Mouse (Mus musculus): ENCODE results near the gene Gramd1b. TPM values are rescaled to one million over a fixed set of nuclear protein-coding genes. Genes with fewer than 3 reads are reported as not detected.

Gramd1b gene
- polyA plus RNA-seq, 1 experiment from 2014 or later, result 5.7 TPM

GRCm38 (mm10) chr9:40547876-40548275, 16.7 kb upstream of the Gramd1b start:
- WGBS, result 68% methylated on average over 5 of the region's 5 CpGs
- H3K4me1 ChIP-seq, result no peaks in the 10 kb centered on the region
- H3K27me3 ChIP-seq, result no peaks in the 10 kb centered on the region
- H3K36me3 ChIP-seq, result no peaks in the 10 kb centered on the region
- no peak overlapping the region for H3K4me2 ChIP-seq (replicated peaks)
- no peak overlapping the region for H3K4me3 ChIP-seq (replicated peaks)
- H3K27ac ChIP-seq (replicated peaks), result no peak overlapping the region
- no peak for ATAC-seq (ENCODE audit: insufficient number of reproducible peaks, low FRiP score, low TSS enrichment, low read depth)
- H3K9ac ChIP-seq, result no peak overlapping the region
- no peaks in the 10 kb centered on the region for H3K9me3 ChIP-seq (replicated peaks)

GRCm38 (mm10) chr9:40545193-40545592, 14.0 kb upstream of the Gramd1b start:
- H3K4me2 ChIP-seq (replicated peaks), result no peak overlapping the region
- no peaks in the 10 kb centered on the region for H3K9me3 ChIP-seq (replicated peaks)
- no peaks in the 10 kb centered on the region for H3K4me1 ChIP-seq
- ATAC-seq (ENCODE audit: insufficient number of reproducible peaks, low FRiP score, low TSS enrichment, low read depth), result no peak
- WGBS, result 69% methylated on average over 6 of the region's 6 CpGs
- H3K9ac ChIP-seq, result no peak overlapping the region
- no peaks in the 10 kb centered on the region for H3K36me3 ChIP-seq
- H3K4me3 ChIP-seq (replicated peaks), result no peak overlapping the region
- H3K27ac ChIP-seq (replicated peaks), result no peak overlapping the region
- H3K27me3 ChIP-seq, result no peaks in the 10 kb centered on the region

- no peak overlapping the region for H3K4me2 ChIP-seq (replicated peaks)
- WGBS, result 72% methylated on average over 8 of the region's 8 CpGs
- H3K27me3 ChIP-seq, result no peaks in the 10 kb centered on the region
- ATAC-seq (ENCODE audit: insufficient number of reproducible peaks, low FRiP score, low TSS enrichment, low read depth), result no peak
- no peaks in the 10 kb centered on the region for H3K36me3 ChIP-seq
- no peaks in the 10 kb centered on the region for H3K9me3 ChIP-seq (replicated peaks)
- H3K4me3 ChIP-seq (replicated peaks), result no peak overlapping the region
- no peaks in the 10 kb centered on the region for H3K4me1 ChIP-seq
- no peak overlapping the region for H3K9ac ChIP-seq
- no peak overlapping the region for H3K27ac ChIP-seq (replicated peaks)
Observed at GRCm38 (mm10) chr9:40539588-40540140, 8.5 kb upstream of the Gramd1b start.

- no peaks in the 10 kb centered on the region for H3K4me1 ChIP-seq
- no peaks in the 10 kb centered on the region for H3K27me3 ChIP-seq
- no peak overlapping the region for H3K4me3 ChIP-seq (replicated peaks)
- no peak overlapping the region for H3K27ac ChIP-seq (replicated peaks)
- 50% methylated on average over 2 of the region's 2 CpGs for WGBS
- H3K9me3 ChIP-seq (replicated peaks), result no peaks in the 10 kb centered on the region
- H3K36me3 ChIP-seq, result no peaks in the 10 kb centered on the region
- no peak overlapping the region for H3K9ac ChIP-seq
- no peak for ATAC-seq (ENCODE audit: insufficient number of reproducible peaks, low FRiP score, low TSS enrichment, low read depth)
- no peak overlapping the region for H3K4me2 ChIP-seq (replicated peaks)
Observed at GRCm38 (mm10) chr9:40537708-40538105, 6.5 kb upstream of the Gramd1b start.

GRCm38 (mm10) chr9:40537044-40537707, 6.0 kb upstream of the Gramd1b start:
- no peak overlapping the region for H3K4me2 ChIP-seq (replicated peaks)

GRCm38 (mm10) chr9:40530536-40530935, 647 bp downstream of the Gramd1b start:
- H3K27me3 ChIP-seq, result peaks cover 9% of the 10 kb centered on the region; the same call in 1 of the 2 replicates
- peak overlapping the region; percentile 50 for H3K4me3 ChIP-seq (replicated peaks)
- H3K9ac ChIP-seq, result no peak overlapping the region
- no peak overlapping the region for H3K27ac ChIP-seq (replicated peaks)
- no peak for ATAC-seq (ENCODE audit: insufficient number of reproducible peaks, low FRiP score, low TSS enrichment, low read depth)
- whole genome bisulfite sequencing, result 58% methylated on average over 8 of the region's 8 CpGs
- peak overlapping the region; percentile 78 for H3K4me2 ChIP-seq (replicated peaks)
- H3K36me3 ChIP-seq, result no peaks in the 10 kb centered on the region
- H3K4me1 ChIP-seq, result peaks cover 22% of the 10 kb centered on the region; the same call in 1 of the 2 replicates
- H3K9me3 ChIP-seq (replicated peaks), result no peaks in the 10 kb centered on the region

More at GRCm38 (mm10) chr9:40537044-40537707, 6.0 kb upstream of the Gramd1b start:
- WGBS, result 83% methylated on average over 3 of the region's 3 CpGs
- Histone ChIP-seq H3K27me3 (no peaks in the 10 kb centered on the region), H3K27ac (replicated peaks) (no peak overlapping the region), H3K36me3 (no peaks in the 10 kb centered on the region), H3K9me3 (replicated peaks) (no peaks in the 10 kb centered on the region), H3K4me3 (replicated peaks) (no peak overlapping the region), H3K4me1 (no peaks in the 10 kb centered on the region), H3K9ac (no peak overlapping the region)
- ATAC-seq (ENCODE audit: insufficient number of reproducible peaks, low FRiP score, low TSS enrichment, low read depth), result no peak

- ATAC-seq (ENCODE audit: insufficient number of reproducible peaks, low FRiP score, low TSS enrichment, low read depth), result no peak
- peaks cover 9% of the 10 kb centered on the region; the same call in 1 of the 2 replicates for H3K27me3 ChIP-seq
- 44% methylated on average over 4 of the region's 4 CpGs for WGBS
Observed at GRCm38 (mm10) chr9:40528733-40529132, 2.5 kb downstream of the Gramd1b start.

GRCm38 (mm10) chr9:40526928-40527327, 4.3 kb downstream of the Gramd1b start:
- no peak overlapping the region for H3K4me2 ChIP-seq (replicated peaks)
- H3K36me3 ChIP-seq, result no peaks in the 10 kb centered on the region
- no peak overlapping the region for H3K9ac ChIP-seq
- WGBS, result 59% methylated on average over 3 of the region's 3 CpGs
- no peak overlapping the region for H3K4me3 ChIP-seq (replicated peaks)
- H3K9me3 ChIP-seq (replicated peaks), result no peaks in the 10 kb centered on the region
- no peak for ATAC-seq (ENCODE audit: insufficient number of reproducible peaks, low FRiP score, low TSS enrichment, low read depth)
- H3K27me3 ChIP-seq, result peaks cover 9% of the 10 kb centered on the region; the same call in 1 of the 2 replicates
- peaks cover 22% of the 10 kb centered on the region; the same call in 1 of the 2 replicates for H3K4me1 ChIP-seq
- no peak overlapping the region for H3K27ac ChIP-seq (replicated peaks)

More at GRCm38 (mm10) chr9:40528733-40529132, 2.5 kb downstream of the Gramd1b start:
- Histone ChIP-seq H3K27ac (replicated peaks) (no peak overlapping the region), H3K4me1 (peaks cover 22% of the 10 kb centered on the region; the same call in 1 of the 2 replicates), H3K9ac (no peak overlapping the region), H3K4me2 (replicated peaks) (no peak overlapping the region), H3K9me3 (replicated peaks) (no peaks in the 10 kb centered on the region), H3K4me3 (replicated peaks) (no peak overlapping the region), H3K36me3 (no peaks in the 10 kb centered on the region)

- no peak overlapping the region for H3K4me2 ChIP-seq (replicated peaks)
- H3K4me1 ChIP-seq, result no peaks in the 10 kb centered on the region
- no peaks in the 10 kb centered on the region for H3K36me3 ChIP-seq
- no peak overlapping the region for H3K9ac ChIP-seq
- no peaks in the 10 kb centered on the region for H3K9me3 ChIP-seq (replicated peaks)
- no peak for ATAC-seq (ENCODE audit: insufficient number of reproducible peaks, low FRiP score, low TSS enrichment, low read depth)
- 75% methylated on average over 7 of the region's 7 CpGs for WGBS
- no peak overlapping the region for H3K27ac ChIP-seq (replicated peaks)
- no peaks in the 10 kb centered on the region for H3K27me3 ChIP-seq
- no peak overlapping the region for H3K4me3 ChIP-seq (replicated peaks)
Observed at GRCm38 (mm10) chr9:40522156-40522555, 9.0 kb downstream of the Gramd1b start.

- no peaks in the 10 kb centered on the region for H3K27me3 ChIP-seq
- ATAC-seq (ENCODE audit: insufficient number of reproducible peaks, low FRiP score, low TSS enrichment, low read depth), result no peak
- no peak overlapping the region for H3K4me3 ChIP-seq (replicated peaks)
- no peak overlapping the region for H3K4me2 ChIP-seq (replicated peaks)
- no peaks in the 10 kb centered on the region for H3K4me1 ChIP-seq
- no peak overlapping the region for H3K9ac ChIP-seq
- no peaks in the 10 kb centered on the region for H3K36me3 ChIP-seq
- no peaks in the 10 kb centered on the region for H3K9me3 ChIP-seq (replicated peaks)
- WGBS, result 68% methylated on average over 6 of the region's 6 CpGs
- no peak overlapping the region for H3K27ac ChIP-seq (replicated peaks)
Observed at GRCm38 (mm10) chr9:40521097-40521496, 10.1 kb downstream of the Gramd1b start.

- no peak for ATAC-seq (ENCODE audit: insufficient number of reproducible peaks, low FRiP score, low TSS enrichment, low read depth)
- H3K9ac ChIP-seq, result no peak overlapping the region
- H3K4me3 ChIP-seq (replicated peaks), result no peak overlapping the region
- no peak overlapping the region for H3K27ac ChIP-seq (replicated peaks)
- H3K4me2 ChIP-seq (replicated peaks), result no peak overlapping the region
- H3K4me1 ChIP-seq, result no peaks in the 10 kb centered on the region
- H3K36me3 ChIP-seq, result no peaks in the 10 kb centered on the region
- 86% methylated on average over 3 of the region's 3 CpGs for WGBS
- no peaks in the 10 kb centered on the region for H3K9me3 ChIP-seq (replicated peaks)
- H3K27me3 ChIP-seq, result no peaks in the 10 kb centered on the region
Observed at GRCm38 (mm10) chr9:40519294-40519693, 11.9 kb downstream of the Gramd1b start.

- no peak for ATAC-seq (ENCODE audit: insufficient number of reproducible peaks, low FRiP score, low TSS enrichment, low read depth)
- no peak overlapping the region for H3K27ac ChIP-seq (replicated peaks)
- WGBS, result 86% methylated on average over 2 of the region's 2 CpGs
- H3K4me3 ChIP-seq (replicated peaks), result no peak overlapping the region
- H3K9ac ChIP-seq, result no peak overlapping the region
- no peaks in the 10 kb centered on the region for H3K27me3 ChIP-seq
- no peak overlapping the region for H3K4me2 ChIP-seq (replicated peaks)
- H3K9me3 ChIP-seq (replicated peaks), result no peaks in the 10 kb centered on the region
- H3K36me3 ChIP-seq, result no peaks in the 10 kb centered on the region
- no peaks in the 10 kb centered on the region for H3K4me1 ChIP-seq
Observed at GRCm38 (mm10) chr9:40511970-40512369, 19.2 kb downstream of the Gramd1b start.
